Mouse (Mus musculus): Measurements from ENCODE around the gene Gm5105. TPM values are rescaled to one million over a fixed set of nuclear protein-coding genes. Genes with fewer than 3 reads are reported as not detected.

Gene Gm5105
- polyA plus RNA-seq, 1 experiment, result not detected

DNA sequence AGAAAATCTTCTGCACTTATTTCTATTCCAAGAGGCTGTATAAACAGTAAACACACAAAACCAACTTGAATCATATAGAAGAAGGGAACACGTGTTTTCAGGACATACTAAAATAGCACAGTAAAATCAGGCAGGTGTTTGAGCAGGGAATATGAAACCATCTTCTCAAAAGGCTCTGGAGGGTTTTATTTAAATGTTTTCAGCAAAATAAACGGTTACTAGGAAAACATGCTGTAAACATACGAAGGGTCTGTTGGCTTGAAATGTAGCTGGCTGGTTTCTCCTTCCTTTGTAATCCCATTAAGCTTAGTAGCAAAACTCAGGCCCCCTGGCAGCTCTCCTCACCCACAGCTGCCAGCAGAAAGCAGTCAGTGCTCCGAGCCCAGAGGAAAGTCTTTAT is 9.0 kb downstream of the Gm5105 start:
- H3K4me3 ChIP-seq (ENCODE audit: insufficient read depth, low read depth, low read length), result no peak overlapping the region
- H3K4me1 ChIP-seq (ENCODE audit: control insufficient read depth, insufficient read depth, insufficient read length, low read length), result no peaks in the 10 kb centered on the region
- no peak overlapping the region for H3K27ac ChIP-seq (replicated peaks; ENCODE audit: low read depth, low read length)

- H3K27ac ChIP-seq (replicated peaks; ENCODE audit: low read depth, low read length), result no peak overlapping the region
Observed at GRCm38 (mm10) chr3:138056976-138057375, 10.2 kb downstream of the Gm5105 start.

GRCm38 (mm10) chr3:138053969-138054368 is 13.2 kb downstream of the Gm5105 start:
- H3K4me3 ChIP-seq (ENCODE audit: insufficient read depth, low read depth, low read length), result no peak overlapping the region
- no peaks in the 10 kb centered on the region for H3K4me1 ChIP-seq (ENCODE audit: control insufficient read depth, insufficient read depth, insufficient read length, low read length)
- no peak overlapping the region for H3K27ac ChIP-seq (replicated peaks; ENCODE audit: low read depth, low read length)

More at GRCm38 (mm10) chr3:138056976-138057375, 10.2 kb downstream of the Gm5105 start:
- no peaks in the 10 kb centered on the region for H3K4me1 ChIP-seq (ENCODE audit: control insufficient read depth, insufficient read depth, insufficient read length, low read length)
- no peak overlapping the region for H3K4me3 ChIP-seq (ENCODE audit: insufficient read depth, low read depth, low read length)

DNA sequence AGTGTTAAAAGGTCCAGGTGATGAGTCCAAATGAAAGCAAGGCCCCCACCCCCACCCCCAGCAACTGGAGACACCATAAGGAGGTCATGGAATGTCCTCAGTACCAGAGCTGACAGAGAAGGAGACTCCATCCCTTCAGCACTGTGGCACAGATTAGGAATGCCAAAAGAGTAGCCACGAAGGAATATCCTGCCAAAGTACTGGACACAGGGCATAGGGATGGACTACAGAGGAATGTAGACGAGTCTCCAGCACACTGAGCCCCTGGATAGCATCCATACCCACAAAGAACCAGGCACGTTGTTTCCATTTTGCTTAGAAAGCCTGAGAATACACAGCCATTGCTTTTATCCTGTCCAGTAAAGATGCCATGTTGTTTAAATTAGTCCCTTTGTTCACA is 15.8 kb downstream of the Gm5105 start:
- Histone ChIP-seq H3K4me1 (ENCODE audit: control insufficient read depth, insufficient read depth, insufficient read length, low read length) (no peaks in the 10 kb centered on the region), H3K27ac (replicated peaks; ENCODE audit: low read depth, low read length) (no peak overlapping the region), H3K4me3 (ENCODE audit: insufficient read depth, low read depth, low read length) (no peak overlapping the region)

DNA sequence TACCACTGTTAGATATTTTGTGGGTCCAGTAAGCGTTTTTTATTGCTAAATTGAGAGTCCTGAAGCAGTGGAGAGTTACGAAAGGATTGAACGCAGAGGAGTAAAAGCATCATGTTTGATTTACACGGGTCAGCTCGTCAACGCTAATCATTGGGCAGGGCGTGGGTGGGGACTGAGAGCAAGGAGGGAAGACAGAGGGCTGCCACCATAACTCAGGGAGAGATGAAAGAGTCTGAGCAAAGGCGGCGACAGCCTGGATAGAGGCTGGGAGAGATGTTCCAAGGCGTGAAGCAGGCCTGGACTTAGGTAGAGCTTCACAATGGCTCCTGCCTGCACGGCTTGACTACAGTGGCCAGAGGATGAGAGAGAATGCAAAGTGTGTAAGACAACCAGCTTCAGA is 16.4 kb downstream of the Gm5105 start:
- H3K27ac ChIP-seq (replicated peaks; ENCODE audit: low read depth, low read length), result no peak overlapping the region
- H3K4me3 ChIP-seq (ENCODE audit: insufficient read depth, low read depth, low read length), result no peak overlapping the region
- no peaks in the 10 kb centered on the region for H3K4me1 ChIP-seq (ENCODE audit: control insufficient read depth, insufficient read depth, insufficient read length, low read length)

DNA sequence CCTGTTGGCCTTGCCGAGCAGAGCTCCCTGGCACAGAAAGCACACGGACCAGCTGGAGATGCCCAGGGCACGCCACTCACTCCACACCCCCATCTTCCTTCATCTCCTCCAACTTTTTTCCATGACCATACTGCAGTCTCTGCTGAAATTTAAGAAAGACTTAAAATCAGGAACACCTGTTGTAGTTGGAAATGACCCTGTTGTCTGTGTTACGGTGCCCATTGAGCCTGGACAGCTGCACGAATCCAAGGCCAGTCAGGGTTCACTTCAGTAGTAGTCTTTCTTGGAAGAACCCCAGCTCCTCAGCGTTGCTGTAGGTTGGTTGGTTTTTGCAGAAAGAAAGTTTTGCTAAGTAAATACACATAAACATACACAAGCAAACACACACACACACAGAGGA is 17.6 kb downstream of the Gm5105 start:
- Histone ChIP-seq H3K27ac (replicated peaks; ENCODE audit: low read depth, low read length) (no peak overlapping the region), H3K4me3 (ENCODE audit: insufficient read depth, low read depth, low read length) (no peak overlapping the region), H3K4me1 (ENCODE audit: control insufficient read depth, insufficient read depth, insufficient read length, low read length) (no peaks in the 10 kb centered on the region)

DNA sequence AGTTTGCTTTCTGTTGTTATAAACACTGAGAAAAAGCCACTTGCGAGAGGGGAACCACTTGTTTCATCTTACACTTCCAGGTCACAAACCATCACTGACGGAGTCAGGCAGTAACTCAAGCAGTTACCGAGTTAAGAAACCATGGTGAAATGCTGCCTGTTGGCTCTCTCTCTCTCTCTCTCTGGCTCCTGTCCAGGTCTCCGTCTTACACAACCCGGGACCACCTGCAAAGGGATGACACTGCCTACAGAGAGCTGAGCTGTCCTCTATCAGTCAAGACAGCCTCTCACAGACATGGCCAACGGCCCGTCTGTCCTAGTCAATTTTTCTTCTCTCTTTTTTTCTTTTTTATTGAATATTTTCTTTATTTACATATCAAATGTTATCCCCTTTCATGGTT is 23.9 kb downstream of the Gm5105 start:
- no peaks in the 10 kb centered on the region for H3K4me1 ChIP-seq (ENCODE audit: control insufficient read depth, insufficient read depth, insufficient read length, low read length)
- no peak overlapping the region for H3K27ac ChIP-seq (replicated peaks; ENCODE audit: low read depth, low read length)
- no peak overlapping the region for H3K4me3 ChIP-seq (ENCODE audit: insufficient read depth, low read depth, low read length)

DNA sequence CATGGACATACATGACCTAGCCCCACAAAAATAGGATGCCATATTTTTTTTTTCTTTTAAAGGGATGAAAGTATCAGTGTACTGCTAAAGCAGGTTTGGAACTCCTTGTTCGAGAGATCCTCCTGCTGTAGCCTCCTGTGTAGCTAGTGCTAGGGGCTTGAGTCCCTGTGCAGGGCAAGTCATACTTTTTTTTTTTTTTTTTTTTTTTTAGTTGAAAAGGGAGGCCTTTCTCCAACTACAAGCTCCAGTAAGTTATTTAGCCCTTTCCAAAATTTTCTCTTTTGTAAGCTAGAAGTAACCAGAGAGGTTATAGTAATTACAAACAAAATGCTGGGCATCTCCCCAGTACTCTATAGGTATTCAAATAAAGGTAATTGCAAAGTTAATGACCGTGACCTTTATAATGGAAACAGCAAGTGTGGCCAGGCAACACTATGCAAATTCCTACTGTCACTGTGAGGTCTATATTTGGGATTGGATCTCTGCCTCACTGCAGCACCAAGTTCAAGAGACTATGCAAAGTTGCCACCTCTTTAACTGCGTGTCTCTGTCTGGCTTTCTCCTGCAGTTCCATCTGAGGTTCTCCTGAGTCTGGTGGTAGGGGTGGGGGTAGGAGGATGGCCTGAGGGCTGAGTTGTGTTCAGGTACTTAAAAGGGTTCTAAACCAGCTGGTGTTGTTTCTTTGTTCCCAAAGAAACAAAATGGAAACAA is 25.4 kb downstream of the Gm5105 start:
- H3K27ac ChIP-seq (replicated peaks; ENCODE audit: low read depth, low read length), result no peak overlapping the region
- no peaks in the 10 kb centered on the region for H3K4me1 ChIP-seq (ENCODE audit: control insufficient read depth, insufficient read depth, insufficient read length, low read length)
- no peak overlapping the region for H3K4me3 ChIP-seq (ENCODE audit: insufficient read depth, low read depth, low read length)

DNA sequence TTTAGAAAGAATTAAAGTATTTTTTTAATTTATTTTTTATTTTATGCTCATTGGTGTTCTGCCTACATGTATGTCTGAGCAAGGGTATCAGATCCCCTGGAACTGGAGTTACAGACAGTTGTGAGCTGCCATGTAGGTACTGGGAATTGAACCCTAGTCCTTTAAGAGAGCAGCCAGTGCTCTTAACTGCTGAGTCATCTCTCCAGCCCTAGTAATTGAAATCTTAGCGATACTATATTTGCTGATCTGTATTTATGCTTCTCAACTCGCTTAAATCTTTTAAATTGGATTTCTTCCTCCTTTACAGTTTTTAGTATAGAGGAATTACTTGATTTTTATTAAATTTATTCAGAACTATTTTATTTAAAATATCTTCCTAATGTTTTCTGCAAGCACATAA is 26.2 kb downstream of the Gm5105 start:
- H3K27ac ChIP-seq (replicated peaks; ENCODE audit: low read depth, low read length), result no peak overlapping the region
- H3K4me3 ChIP-seq (ENCODE audit: insufficient read depth, low read depth, low read length), result no peak overlapping the region
- no peaks in the 10 kb centered on the region for H3K4me1 ChIP-seq (ENCODE audit: control insufficient read depth, insufficient read depth, insufficient read length, low read length)

GRCm38 (mm10) chr3:138033986-138034385 is 33.2 kb downstream of the Gm5105 start:
- Histone ChIP-seq H3K27ac (replicated peaks; ENCODE audit: low read depth, low read length) (no peak overlapping the region), H3K4me3 (ENCODE audit: insufficient read depth, low read depth, low read length) (no peak overlapping the region), H3K4me1 (ENCODE audit: control insufficient read depth, insufficient read depth, insufficient read length, low read length) (no peaks in the 10 kb centered on the region; the same call in 1 of the 2 replicates)

DNA sequence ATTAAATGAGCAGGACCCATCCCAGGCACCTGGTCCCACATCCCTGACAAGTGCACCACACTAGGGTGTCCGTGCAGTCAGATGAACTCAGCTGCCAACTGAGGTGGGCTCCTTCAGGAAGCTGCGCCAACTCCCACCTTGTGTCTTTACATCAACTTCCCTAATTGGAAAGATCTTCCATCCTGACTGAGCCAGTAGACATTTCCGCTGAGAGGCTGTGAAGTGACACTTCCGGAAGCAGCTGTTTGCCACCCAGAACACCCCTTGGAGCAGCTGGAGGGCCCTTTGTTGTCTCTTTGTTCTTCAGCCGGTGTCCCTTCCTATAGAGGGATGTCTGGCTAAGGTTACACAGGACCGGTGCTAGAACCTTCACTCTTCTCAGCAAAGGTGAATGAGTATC is 36.6 kb downstream of the Gm5105 start:
- Histone ChIP-seq H3K4me3 (ENCODE audit: insufficient read depth, low read depth, low read length) (no peak overlapping the region), H3K4me1 (ENCODE audit: control insufficient read depth, insufficient read depth, insufficient read length, low read length) (no peaks in the 10 kb centered on the region; the same call in none of the 2 replicates), H3K27ac (replicated peaks; ENCODE audit: low read depth, low read length) (no peak overlapping the region)

DNA sequence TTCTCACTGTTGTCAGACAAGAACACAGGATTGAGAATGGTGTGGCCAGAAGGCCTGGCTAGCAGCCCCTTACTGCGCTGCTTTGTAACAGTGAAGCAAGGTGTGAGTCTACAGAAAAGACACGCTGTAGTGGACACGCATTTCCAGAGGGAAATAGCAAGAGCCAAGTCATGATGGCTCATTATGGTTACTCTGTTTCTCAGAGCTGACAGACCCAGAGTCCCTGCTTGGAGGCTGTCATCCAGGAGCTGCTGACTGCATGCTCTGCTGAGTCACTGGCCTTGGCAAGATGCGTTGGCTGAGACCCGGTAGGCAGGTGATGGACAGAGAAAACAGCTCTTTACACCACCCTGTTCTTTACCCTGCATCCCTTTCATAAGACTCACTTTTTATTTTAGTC is 37.8 kb downstream of the Gm5105 start:
- H3K4me1 ChIP-seq (ENCODE audit: control insufficient read depth, insufficient read depth, insufficient read length, low read length), result no peaks in the 10 kb centered on the region; the same call in none of the 2 replicates
- no peak overlapping the region for H3K4me3 ChIP-seq (ENCODE audit: insufficient read depth, low read depth, low read length)
- H3K27ac ChIP-seq (replicated peaks; ENCODE audit: low read depth, low read length), result no peak overlapping the region

GRCm38 (mm10) chr3:138027575-138028362 is 39.4 kb downstream of the Gm5105 start:
- no peaks in the 10 kb centered on the region; the same call in none of the 2 replicates for H3K4me1 ChIP-seq (ENCODE audit: control insufficient read depth, insufficient read depth, insufficient read length, low read length)
- H3K4me3 ChIP-seq (ENCODE audit: insufficient read depth, low read depth, low read length), result no peak overlapping the region
- no peak overlapping the region for H3K27ac ChIP-seq (replicated peaks; ENCODE audit: low read depth, low read length)

DNA sequence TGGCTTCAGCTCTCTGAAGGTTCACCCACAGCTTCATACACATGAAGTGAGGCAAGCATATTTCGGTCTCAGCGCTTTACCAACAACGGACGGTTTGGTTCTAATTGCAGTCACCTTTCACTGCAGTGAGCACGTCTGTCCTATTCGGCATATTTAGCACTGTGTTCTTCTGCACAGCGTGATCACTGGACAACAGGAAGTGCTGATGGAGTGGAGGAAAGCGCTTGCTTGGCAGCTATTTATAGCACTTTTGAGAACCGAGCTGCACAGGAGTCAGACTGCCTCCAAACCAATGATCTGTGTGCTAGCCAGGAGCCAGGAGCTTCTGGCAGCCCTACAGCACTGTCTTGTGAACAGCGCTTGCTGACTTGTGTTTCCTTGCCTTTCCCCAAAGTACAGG is 40.9 kb downstream of the Gm5105 start:
- Histone ChIP-seq H3K4me1 (ENCODE audit: control insufficient read depth, insufficient read depth, insufficient read length, low read length) (no peaks in the 10 kb centered on the region; the same call in none of the 2 replicates), H3K27ac (replicated peaks; ENCODE audit: low read depth, low read length) (no peak overlapping the region), H3K4me3 (ENCODE audit: insufficient read depth, low read depth, low read length) (no peak overlapping the region)

- Histone ChIP-seq H3K27ac (replicated peaks; ENCODE audit: low read depth, low read length) (no peak overlapping the region), H3K4me3 (ENCODE audit: insufficient read depth, low read depth, low read length) (no peak overlapping the region), H3K4me1 (ENCODE audit: control insufficient read depth, insufficient read depth, insufficient read length, low read length) (no peaks in the 10 kb centered on the region; the same call in 1 of the 2 replicates)
Observed at GRCm38 (mm10) chr3:138022651-138023050, 44.5 kb downstream of the Gm5105 start.

- H3K4me1 ChIP-seq (ENCODE audit: control insufficient read depth, insufficient read depth, insufficient read length, low read length), result no peaks in the 10 kb centered on the region; the same call in 1 of the 2 replicates
- no peak overlapping the region for H3K27ac ChIP-seq (replicated peaks; ENCODE audit: low read depth, low read length)
- no peak overlapping the region for H3K4me3 ChIP-seq (ENCODE audit: insufficient read depth, low read depth, low read length)
Observed at GRCm38 (mm10) chr3:138022003-138022402, 45.2 kb downstream of the Gm5105 start.

All from brown adipose tissue, adult 24 weeks (tissue).